Mouse (Mus musculus) hindbrain, embryonic 12.5 days (tissue): ENCODE measurements around the gene Tnnc2. TPM values are rescaled to one million over a fixed set of nuclear protein-coding genes. Genes with fewer than 3 reads are reported as not detected.

ENCODE experiments used
- ATAC-seq: fragments of 200-750 bp; cut with Nextera tagmentation; 2 replicates; pipeline ENCODE4 v1.8.0; 2017; ENCODE audit warnings: moderate TSS enrichment; ENCODE audit not compliant: low FRiP score
- H3K27ac ChIP-seq: fragments of 300-500 bp; sonication (generic); 2 replicates; pipeline ENCODE4 v1.5.1; 2016; ENCODE audit warnings: mild to moderate bottlenecking
- H3K27me3 ChIP-seq: fragments of 300-500 bp; sonication (generic); 2 replicates; pipeline ENCODE4 v1.6.1; 2016; ENCODE audit warnings: mild to moderate bottlenecking
- H3K36me3 ChIP-seq: fragments of 300-500 bp; sonication (generic); 2 replicates; pipeline ENCODE4 v1.6.1; 2016; ENCODE audit warnings: mild to moderate bottlenecking
- H3K4me1 ChIP-seq: fragments of 300-500 bp; sonication (generic); 2 replicates; pipeline ENCODE4 v1.6.1; 2016
- H3K4me2 ChIP-seq: fragments of 300-500 bp; sonication (generic); replicated peaks from 2 replicates; pipeline ENCODE4 v1.6.1; 2016; ENCODE audit warnings: mild to moderate bottlenecking
- H3K4me3 ChIP-seq: fragments of 300-500 bp; sonication (generic); 2 replicates; pipeline ENCODE4 v1.5.1; 2016; ENCODE audit warnings: mild to moderate bottlenecking
- H3K9ac ChIP-seq: fragments of 300-500 bp; sonication (generic); 2 replicates; pipeline ENCODE4 v1.6.1; 2016; ENCODE audit warnings: mild to moderate bottlenecking, moderate library complexity
- H3K9me3 ChIP-seq: fragments of 300-500 bp; sonication (generic); replicated peaks from 2 replicates; pipeline ENCODE4 v1.6.1; 2016; ENCODE audit warnings: mild to moderate bottlenecking
- WGBS: fragments of 180-500 bp; shearing (Covaris S2); methylation state at CpG from one replicate; pipeline ENCODE4 v1.1.7; 2016; 5-methylcytosine and 5-hydroxymethylcytosine counted together
- polyA plus RNA-seq: library from polyadenylated mRNA; unstranded; fragments of >200 nt; fragmentation: Nextera tagmentation; extraction: Ambion mirVana; gene quantifications from 2 replicates; pipeline ENCODE4 v1.2.1, GENCODE M21; 2016

The Tnnc2 gene
- polyA plus RNA-seq, 1 experiment from 2014 or later, result 4.9 TPM

DNA sequence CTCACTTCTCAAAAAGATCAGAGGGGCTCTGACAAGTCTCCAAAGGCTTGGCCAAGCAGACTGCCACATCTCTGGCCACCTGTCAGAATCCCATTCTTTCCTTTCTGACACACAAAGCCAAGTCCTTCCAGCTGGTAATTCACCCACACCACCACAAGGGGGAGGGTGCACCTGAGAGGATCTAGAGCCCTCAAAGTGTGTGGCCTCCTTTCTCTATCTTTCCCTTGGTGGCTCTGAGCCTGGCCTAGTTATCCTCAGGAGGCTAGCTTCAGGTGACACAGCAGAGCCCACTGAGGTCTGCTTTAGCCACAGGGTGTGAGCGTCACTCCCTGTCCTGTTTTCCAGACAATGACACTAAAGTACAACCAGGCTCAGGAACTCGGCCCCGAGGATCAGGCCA is 13.5 kb upstream of the Tnnc2 start:
- no peaks in the 10 kb centered on the region for H3K27me3 ChIP-seq
- peaks cover 64% of the 10 kb centered on the region for H3K36me3 ChIP-seq
- 90% methylated on average over 3 of the region's 3 CpGs for WGBS
- H3K4me3 ChIP-seq, result no peak overlapping the region
- peaks cover 3% of the 10 kb centered on the region; the same call in 1 of the 2 replicates for H3K4me1 ChIP-seq
- no peaks in the 10 kb centered on the region for H3K9me3 ChIP-seq
- no peak overlapping the region for H3K27ac ChIP-seq
- no peak for ATAC-seq
- H3K4me2 ChIP-seq, result no peak overlapping the region
- no peak overlapping the region for H3K9ac ChIP-seq

DNA sequence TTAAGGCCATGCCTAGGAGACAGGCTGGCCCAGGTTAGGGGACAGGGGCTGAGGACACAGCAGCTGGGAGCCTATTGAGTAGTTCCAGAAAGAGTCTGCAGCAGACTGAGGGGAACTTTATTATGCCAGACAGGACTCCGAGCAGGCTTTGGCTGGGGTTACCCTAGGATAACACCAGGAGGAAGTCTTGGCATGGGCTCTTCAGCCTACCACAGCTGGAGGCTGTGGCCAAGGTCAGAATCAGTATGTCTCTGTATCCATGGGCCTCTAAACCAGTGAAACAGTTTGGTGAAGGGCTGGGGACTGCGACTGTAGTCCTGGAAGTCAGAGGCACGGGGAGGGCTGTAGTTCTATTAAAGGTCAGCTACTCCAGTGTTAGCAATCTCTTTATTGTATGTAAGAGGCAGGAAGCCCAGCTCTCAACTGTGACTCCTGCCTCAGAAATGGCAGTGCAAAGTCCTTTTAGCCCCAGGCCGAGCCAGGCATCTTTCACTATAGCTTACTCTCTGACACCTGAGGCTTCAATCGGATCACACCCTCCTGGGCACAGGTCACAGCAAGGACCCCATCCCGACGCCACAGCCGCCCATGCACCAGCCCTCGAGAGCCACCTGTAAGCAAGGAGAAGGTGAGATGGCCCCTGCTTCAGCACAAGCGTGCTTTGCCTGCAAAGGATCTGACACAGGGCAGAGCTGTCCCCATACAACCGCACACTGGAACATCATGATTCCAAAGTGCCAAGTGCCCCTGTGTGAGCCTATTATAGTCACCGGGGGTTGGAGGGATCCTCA is 12.8 kb upstream of the Tnnc2 start:
- Histone ChIP-seq H3K27ac (no peak overlapping the region), H3K4me1 (peaks cover 3% of the 10 kb centered on the region; the same call in 1 of the 2 replicates), H3K36me3 (peaks cover 60% of the 10 kb centered on the region), H3K4me2 (no peak overlapping the region), H3K27me3 (no peaks in the 10 kb centered on the region), H3K9ac (no peak overlapping the region), H3K4me3 (no peak overlapping the region), H3K9me3 (no peaks in the 10 kb centered on the region)
- ATAC-seq, result no peak
- WGBS, result 95% methylated on average over 12 of the region's 12 CpGs

DNA sequence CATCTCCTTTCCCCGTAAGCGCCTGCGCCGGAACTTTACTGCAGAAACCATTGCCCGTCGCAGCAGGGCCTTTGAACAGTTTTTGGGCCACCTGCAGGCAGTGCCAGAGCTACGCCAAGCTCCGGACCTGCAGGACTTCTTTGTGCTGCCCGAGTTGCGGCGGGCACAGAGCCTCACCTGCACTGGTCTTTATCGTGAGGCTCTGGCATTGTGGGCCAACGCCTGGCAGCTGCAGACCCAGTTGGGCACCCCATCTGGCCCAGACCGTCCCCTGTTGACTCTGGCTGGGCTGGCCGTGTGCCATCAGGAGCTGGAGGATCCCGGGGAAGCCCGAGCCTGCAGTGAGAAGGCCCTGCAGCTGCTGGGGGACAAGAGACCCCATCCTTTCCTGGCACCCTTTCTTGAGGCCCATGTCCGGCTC is 12.1 kb upstream of the Tnnc2 start:
- Histone ChIP-seq H3K4me2 (no peak overlapping the region), H3K9ac (no peak overlapping the region), H3K27ac (no peak overlapping the region), H3K36me3 (peaks cover 57% of the 10 kb centered on the region), H3K9me3 (no peaks in the 10 kb centered on the region), H3K4me1 (peaks cover 4% of the 10 kb centered on the region; the same call in 1 of the 2 replicates), H3K27me3 (no peaks in the 10 kb centered on the region), H3K4me3 (no peak overlapping the region)
- WGBS, result 92% methylated on average over 18 of the region's 18 CpGs
- no peak for ATAC-seq

DNA sequence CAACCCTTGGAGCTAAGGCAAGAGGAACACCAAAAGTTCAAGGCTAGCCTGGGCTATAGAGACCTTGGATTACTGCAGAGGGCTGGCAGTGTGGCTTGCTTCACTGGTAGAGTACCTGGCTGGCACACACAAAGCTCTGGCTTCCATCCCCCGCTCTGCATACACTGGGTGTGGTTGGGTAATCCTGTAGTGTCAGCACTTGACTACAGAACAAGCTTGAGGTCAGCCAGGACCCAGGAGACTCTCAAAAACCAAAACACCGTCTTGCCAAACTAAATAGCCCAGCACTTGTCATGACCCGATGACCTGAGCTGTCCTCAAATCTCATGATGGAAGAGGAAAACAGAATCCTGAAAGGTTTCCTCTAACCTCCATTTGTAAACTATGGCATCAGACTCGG is 10.7 kb upstream of the Tnnc2 start:
- Histone ChIP-seq H3K4me3 (no peak overlapping the region), H3K9me3 (no peaks in the 10 kb centered on the region), H3K27ac (no peak overlapping the region), H3K4me1 (peaks cover 13% of the 10 kb centered on the region), H3K4me2 (no peak overlapping the region), H3K36me3 (peaks cover 44% of the 10 kb centered on the region), H3K9ac (no peak overlapping the region), H3K27me3 (no peaks in the 10 kb centered on the region)
- 86% methylated on average over 4 of the region's 4 CpGs for WGBS
- no peak for ATAC-seq

GRCm38 (mm10) chr2:164788411-164788810 is 8.6 kb upstream of the Tnnc2 start:
- no peak for ATAC-seq
- WGBS, result 70% methylated on average over 4 of the region's 4 CpGs
- Histone ChIP-seq H3K9ac (peak overlapping the region; percentile 23; the same call in 1 of the 2 replicates), H3K4me3 (no peak overlapping the region), H3K4me1 (peaks cover 20% of the 10 kb centered on the region), H3K27ac (no peak overlapping the region), H3K27me3 (peaks cover 3% of the 10 kb centered on the region; the same call in 1 of the 2 replicates), H3K4me2 (no peak overlapping the region), H3K36me3 (peaks cover 35% of the 10 kb centered on the region), H3K9me3 (no peaks in the 10 kb centered on the region)

DNA sequence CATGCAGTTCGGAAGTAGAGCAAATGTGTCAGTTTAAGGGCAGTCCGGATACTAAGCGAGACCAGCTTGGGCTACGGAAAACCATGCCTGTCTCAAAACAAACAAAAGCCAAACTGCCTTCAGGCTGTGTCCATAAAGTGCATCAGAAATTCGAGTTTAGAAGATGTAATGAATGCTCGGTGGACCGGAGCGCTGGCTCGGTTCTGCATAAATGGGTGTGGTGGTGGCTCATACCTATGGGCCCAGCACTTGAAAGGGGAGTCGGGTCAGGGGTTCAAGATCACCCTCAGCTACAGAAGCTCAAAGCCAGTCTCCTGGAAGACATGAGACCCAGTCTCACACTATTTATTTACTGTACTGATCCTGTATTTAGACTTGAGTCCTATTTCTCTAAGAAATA is 8.0 kb upstream of the Tnnc2 start:
- peaks cover 3% of the 10 kb centered on the region; the same call in 1 of the 2 replicates for H3K27me3 ChIP-seq
- no peak overlapping the region for H3K9ac ChIP-seq
- H3K27ac ChIP-seq, result no peak overlapping the region
- H3K4me2 ChIP-seq, result no peak overlapping the region
- no peak for ATAC-seq
- H3K4me1 ChIP-seq, result peaks cover 20% of the 10 kb centered on the region
- no peaks in the 10 kb centered on the region for H3K9me3 ChIP-seq
- H3K36me3 ChIP-seq, result peaks cover 29% of the 10 kb centered on the region
- WGBS, result 84% methylated on average over 10 of the region's 10 CpGs
- H3K4me3 ChIP-seq, result no peak overlapping the region

- H3K4me2 ChIP-seq, result peak overlapping the region; percentile 84
- peaks cover 20% of the 10 kb centered on the region for H3K4me1 ChIP-seq
- H3K27ac ChIP-seq, result no peak overlapping the region
- H3K9ac ChIP-seq, result no peak overlapping the region
- WGBS, result 84% methylated on average over 3 of the region's 3 CpGs
- H3K36me3 ChIP-seq, result peaks cover 21% of the 10 kb centered on the region
- H3K27me3 ChIP-seq, result peaks cover 3% of the 10 kb centered on the region; the same call in 1 of the 2 replicates
- H3K9me3 ChIP-seq, result no peaks in the 10 kb centered on the region
- H3K4me3 ChIP-seq, result peak overlapping the region; percentile 68; the same call in 1 of the 2 replicates
- ATAC-seq, result no peak
Measured at GRCm38 (mm10) chr2:164787032-164787431, 7.3 kb upstream of the Tnnc2 start.

DNA sequence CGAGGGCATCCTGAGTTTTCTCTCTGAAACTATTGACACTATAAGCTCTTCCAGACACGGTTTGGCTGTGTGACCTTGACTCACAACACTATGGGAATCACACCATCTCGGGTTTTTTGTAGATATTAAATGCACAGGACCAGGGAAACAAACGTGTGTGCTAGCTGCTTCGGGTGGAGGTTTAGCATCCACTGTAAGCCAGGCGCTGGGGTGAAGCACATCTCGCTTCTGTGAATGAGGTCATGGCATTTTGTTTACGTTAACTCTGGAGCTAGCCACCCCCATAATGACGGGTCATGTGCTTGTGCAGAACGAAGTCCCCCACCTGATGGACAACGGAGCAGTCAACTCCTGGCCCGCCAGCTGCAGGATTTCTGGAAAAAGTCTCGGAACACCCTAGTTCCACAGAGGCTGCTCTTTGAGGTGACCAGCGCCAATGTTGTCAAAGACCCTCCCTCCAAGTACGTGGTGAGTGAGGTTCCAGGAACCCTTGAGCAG is 6.7 kb upstream of the Tnnc2 start:
- Histone ChIP-seq H3K4me3 (peak overlapping the region; percentile 68), H3K9ac (peak overlapping the region; percentile 68), H3K36me3 (peaks cover 16% of the 10 kb centered on the region), H3K4me1 (peaks cover 20% of the 10 kb centered on the region), H3K27me3 (peaks cover 3% of the 10 kb centered on the region; the same call in 1 of the 2 replicates), H3K27ac (no peak overlapping the region), H3K9me3 (no peaks in the 10 kb centered on the region), H3K4me2 (peak overlapping the region; percentile 84)
- WGBS, result 10% methylated on average over 15 of the region's 15 CpGs
- peak; percentile 54 for ATAC-seq

- WGBS, result under 1% methylated on average over 66 of the region's 89 CpGs
- no peaks in the 10 kb centered on the region for H3K9me3 ChIP-seq
- ATAC-seq, result peak; percentile 91
- peak within 1 kb of the TSS; percentile 45; the same call in 1 of the 2 replicates for H3K27ac ChIP-seq
- H3K4me2 ChIP-seq, result peak within 1 kb of the TSS; percentile 84
- peaks cover 13% of the 10 kb centered on the region for H3K36me3 ChIP-seq
- H3K27me3 ChIP-seq, result peaks cover 3% of the 10 kb centered on the region; the same call in 1 of the 2 replicates
- H3K4me3 ChIP-seq, result peak within 1 kb of the TSS; percentile 68
- peaks cover 20% of the 10 kb centered on the region for H3K4me1 ChIP-seq
- peak within 1 kb of the TSS; percentile 68 for H3K9ac ChIP-seq
Measured at GRCm38 (mm10) chr2:164785481-164786387, 6.0 kb upstream of the Tnnc2 start, which contains the start of gene Snx21. Snx21 (plus strand) TSS chr2:164785823.

- Histone ChIP-seq H3K4me1 (peaks cover 20% of the 10 kb centered on the region), H3K4me3 (peak overlapping the region; percentile 68), H3K4me2 (peak overlapping the region; percentile 84), H3K9ac (peak overlapping the region; percentile 68), H3K36me3 (peaks cover 10% of the 10 kb centered on the region), H3K27me3 (peaks cover 3% of the 10 kb centered on the region; the same call in 1 of the 2 replicates), H3K27ac (0 out of 2 replicates have a peak overlapping the region, but pooled peaks have one; percentile 45), H3K9me3 (no peaks in the 10 kb centered on the region)
- WGBS, result 24% methylated on average over 7 of the region's 7 CpGs
- no peak for ATAC-seq
Measured at GRCm38 (mm10) chr2:164784869-164785420, 5.2 kb upstream of the Tnnc2 start.

- 82% methylated on average over 7 of the region's 7 CpGs for WGBS
- ATAC-seq, result no peak
Measured at GRCm38 (mm10) chr2:164783926-164784581, 4.3 kb upstream of the Tnnc2 start.

More at GRCm38 (mm10) chr2:164783926-164784581, 4.3 kb upstream of the Tnnc2 start:
- Histone ChIP-seq H3K4me3 (no peak overlapping the region), H3K4me1 (peaks cover 20% of the 10 kb centered on the region), H3K36me3 (peaks cover 5% of the 10 kb centered on the region; the same call in 1 of the 2 replicates), H3K4me2 (no peak overlapping the region), H3K27me3 (peaks cover 3% of the 10 kb centered on the region; the same call in 1 of the 2 replicates), H3K9ac (no peak overlapping the region), H3K27ac (no peak overlapping the region), H3K9me3 (no peaks in the 10 kb centered on the region)
